Mouse (Mus musculus) neural tube, embryonic 11.5 days (tissue): Measurements from ENCODE around the gene Alpk3. TPM values are rescaled to one million over a fixed set of nuclear protein-coding genes. Genes with fewer than 3 reads are reported as not detected.

Source experiments
- ATAC-seq: fragments of 200-750 bp; cut with Nextera tagmentation; 2 replicates; pipeline ENCODE4 v1.8.0; 2017; ENCODE audit warnings: moderate number of reproducible peaks, mild to moderate bottlenecking, moderate TSS enrichment, moderate library complexity; ENCODE audit not compliant: insufficient read depth, low FRiP score, low TSS enrichment
- DNase-seq: peaks from one replicate; pipeline ENCODE4 v3.0.0-alpha.2; 2015; ENCODE audit warnings: low spot score
- H3K27ac ChIP-seq: fragments of 300-500 bp; sonication (generic); 2 replicates; pipeline ENCODE4 v1.5.1; 2014; ENCODE audit warnings: low read depth, mild to moderate bottlenecking, low read length
- H3K27me3 ChIP-seq: fragments of 300-500 bp; sonication (generic); 2 replicates; pipeline ENCODE4 v1.6.1; 2014; ENCODE audit warnings: mild to moderate bottlenecking, low read length, mixed read lengths; ENCODE audit not compliant: control insufficient read depth, insufficient read depth
- H3K36me3 ChIP-seq: fragments of 300-500 bp; sonication (generic); 2 replicates; pipeline ENCODE4 v1.6.1; 2014; ENCODE audit warnings: mild to moderate bottlenecking, low read length, moderate library complexity, mixed read lengths; ENCODE audit not compliant: control insufficient read depth, insufficient read depth
- H3K4me1 ChIP-seq: fragments of 300-500 bp; sonication (generic); 2 replicates; pipeline ENCODE4 v1.6.1; 2014; ENCODE audit warnings: low read length, mixed read lengths; ENCODE audit not compliant: control insufficient read depth, insufficient read depth
- H3K4me2 ChIP-seq: fragments of 300-500 bp; sonication (generic); 2 replicates; pipeline ENCODE4 v1.6.1; 2014; ENCODE audit warnings: low read depth, mild to moderate bottlenecking, moderate library complexity
- H3K4me3 ChIP-seq: fragments of 300-500 bp; sonication (generic); 2 replicates; pipeline ENCODE4 v1.5.1; 2014; ENCODE audit warnings: low read depth, low read length
- H3K9ac ChIP-seq: fragments of 300-500 bp; sonication (generic); 2 replicates; pipeline ENCODE4 v1.6.1; 2014; ENCODE audit warnings: mild to moderate bottlenecking, low read length
- H3K9me3 ChIP-seq: fragments of 300-500 bp; sonication (generic); 2 replicates; pipeline ENCODE4 v1.6.1; 2016; ENCODE audit warnings: low read length; ENCODE audit not compliant: control insufficient read depth
- WGBS: fragments of 180-500 bp; shearing (Covaris S2); extraction: QIAGEN DNeasy Blood & Tissue Kit; methylation state at CpG from one replicate; pipeline ENCODE4 v1.1.7; 2014; 5-methylcytosine and 5-hydroxymethylcytosine counted together
- polyA plus RNA-seq: library from polyadenylated mRNA; unstranded; fragments of >200 nt; fragmentation: Nextera tagmentation; extraction: Ambion mirVana; gene quantifications from 2 replicates; pipeline ENCODE4 v1.2.1, GENCODE M21; 2014

The Alpk3 gene
- polyA plus RNA-seq, 1 experiment from 2014 or later = 0.76 TPM

GRCm38 (mm10) chr7:81077009-81077408 is 19.6 kb downstream of the Alpk3 start:
- ATAC-seq (no peak), DNase-seq (no peak)
- no peaks in the 10 kb centered on the region for H3K27me3 ChIP-seq
- no peaks in the 10 kb centered on the region for H3K36me3 ChIP-seq
- no peak overlapping the region for H3K9ac ChIP-seq
- H3K4me3 ChIP-seq = no peak overlapping the region
- H3K9me3 ChIP-seq = no peaks in the 10 kb centered on the region
- H3K4me2 ChIP-seq = no peak overlapping the region
- H3K4me1 ChIP-seq = no peaks in the 10 kb centered on the region; the same call in 1 of the 2 replicates
- no peak overlapping the region for H3K27ac ChIP-seq
- 68% methylated on average over 6 of the region's 6 CpGs for WGBS

- 92% methylated on average over 6 of the region's 6 CpGs for WGBS
Measured at GRCm38 (mm10) chr7:81078740-81079139, 21.3 kb downstream of the Alpk3 start.

GRCm38 (mm10) chr7:81093420-81093965 is 36.1 kb downstream of the Alpk3 start:
- no peak overlapping the region for H3K27ac ChIP-seq
- 60% methylated on average over 18 of the region's 18 CpGs for WGBS
- H3K4me1 ChIP-seq = no peaks in the 10 kb centered on the region
- H3K27me3 ChIP-seq = no peaks in the 10 kb centered on the region
- H3K9ac ChIP-seq = no peak overlapping the region; the same call in 1 of the 2 replicates
- no peak overlapping the region for H3K4me3 ChIP-seq
- H3K9me3 ChIP-seq = no peaks in the 10 kb centered on the region
- H3K36me3 ChIP-seq = no peaks in the 10 kb centered on the region
- DNase-seq (no peak), ATAC-seq (no peak)
- no peak overlapping the region for H3K4me2 ChIP-seq

More at GRCm38 (mm10) chr7:81078740-81079139, 21.3 kb downstream of the Alpk3 start:
- H3K4me3 ChIP-seq = no peak overlapping the region
- H3K4me2 ChIP-seq = no peak overlapping the region
- no peaks in the 10 kb centered on the region; the same call in 1 of the 2 replicates for H3K4me1 ChIP-seq
- ATAC-seq = no peak
- no peaks in the 10 kb centered on the region for H3K27me3 ChIP-seq
- no peak overlapping the region for H3K9ac ChIP-seq
- H3K27ac ChIP-seq = no peak overlapping the region
- no peaks in the 10 kb centered on the region for H3K9me3 ChIP-seq
- DNase-seq = no peak
- H3K36me3 ChIP-seq = no peaks in the 10 kb centered on the region

GRCm38 (mm10) chr7:81094104-81094757 is 36.8 kb downstream of the Alpk3 start:
- 82% methylated on average over 6 of the region's 6 CpGs for WGBS
- DNase-seq (no peak), ATAC-seq (no peak)
- Histone ChIP-seq H3K27ac (no peak overlapping the region), H3K9ac (no peak overlapping the region; the same call in 1 of the 2 replicates), H3K4me2 (no peak overlapping the region), H3K36me3 (no peaks in the 10 kb centered on the region), H3K9me3 (no peaks in the 10 kb centered on the region), H3K27me3 (no peaks in the 10 kb centered on the region), H3K4me1 (no peaks in the 10 kb centered on the region), H3K4me3 (no peak overlapping the region)

- no peak for DNase-seq
- Histone ChIP-seq H3K36me3 (no peaks in the 10 kb centered on the region), H3K9ac (no peak overlapping the region), H3K4me1 (no peaks in the 10 kb centered on the region), H3K4me2 (no peak overlapping the region), H3K27ac (no peak overlapping the region), H3K9me3 (no peaks in the 10 kb centered on the region), H3K27me3 (no peaks in the 10 kb centered on the region), H3K4me3 (no peak overlapping the region)
- WGBS = 83% methylated on average over 5 of the region's 5 CpGs
- no peak for ATAC-seq
Measured at GRCm38 (mm10) chr7:81100341-81100740, 42.9 kb downstream of the Alpk3 start.

GRCm38 (mm10) chr7:81102854-81103253 is 45.5 kb downstream of the Alpk3 start:
- no peak for ATAC-seq
- H3K27me3 ChIP-seq = no peaks in the 10 kb centered on the region
- no peak for DNase-seq
- H3K36me3 ChIP-seq = no peaks in the 10 kb centered on the region
- H3K9ac ChIP-seq = no peak overlapping the region
- WGBS = 94% methylated on average over 7 of the region's 7 CpGs
- H3K4me1 ChIP-seq = no peaks in the 10 kb centered on the region
- no peaks in the 10 kb centered on the region for H3K9me3 ChIP-seq
- H3K27ac ChIP-seq = no peak overlapping the region
- no peak overlapping the region for H3K4me3 ChIP-seq
- H3K4me2 ChIP-seq = no peak overlapping the region

- 83% methylated on average over 4 of the region's 4 CpGs for WGBS
- no peaks in the 10 kb centered on the region for H3K9me3 ChIP-seq
- H3K4me1 ChIP-seq = no peaks in the 10 kb centered on the region
- no peaks in the 10 kb centered on the region for H3K36me3 ChIP-seq
- ATAC-seq (no peak), DNase-seq (no peak)
- H3K4me2 ChIP-seq = no peak overlapping the region
- H3K27ac ChIP-seq = no peak overlapping the region
- H3K27me3 ChIP-seq = no peaks in the 10 kb centered on the region
- no peak overlapping the region for H3K4me3 ChIP-seq
- no peak overlapping the region for H3K9ac ChIP-seq
Measured at GRCm38 (mm10) chr7:81105525-81105924, 48.1 kb downstream of the Alpk3 start.

GRCm38 (mm10) chr7:81108226-81108625 is 50.8 kb downstream of the Alpk3 start:
- H3K9me3 ChIP-seq = no peaks in the 10 kb centered on the region
- H3K4me2 ChIP-seq = no peak overlapping the region
- H3K36me3 ChIP-seq = no peaks in the 10 kb centered on the region
- H3K4me3 ChIP-seq = no peak overlapping the region
- ATAC-seq = no peak
- no peaks in the 10 kb centered on the region for H3K27me3 ChIP-seq
- H3K9ac ChIP-seq = no peak overlapping the region
- H3K27ac ChIP-seq = no peak overlapping the region
- WGBS = 89% methylated on average over 5 of the region's 5 CpGs
- H3K4me1 ChIP-seq = no peaks in the 10 kb centered on the region
- DNase-seq = no peak
